Mouse (Mus musculus): ENCODE results near the gene Chrd.

The Chrd gene

GRCm38 (mm10) chr16:20732925-20733730 is at the start of gene Chrd:
Gene Chrd (plus strand): TSS chr16:20733127.
- no peak for DNase-seq (ENCODE audit: low spot score in 2 of 2)

DNA sequence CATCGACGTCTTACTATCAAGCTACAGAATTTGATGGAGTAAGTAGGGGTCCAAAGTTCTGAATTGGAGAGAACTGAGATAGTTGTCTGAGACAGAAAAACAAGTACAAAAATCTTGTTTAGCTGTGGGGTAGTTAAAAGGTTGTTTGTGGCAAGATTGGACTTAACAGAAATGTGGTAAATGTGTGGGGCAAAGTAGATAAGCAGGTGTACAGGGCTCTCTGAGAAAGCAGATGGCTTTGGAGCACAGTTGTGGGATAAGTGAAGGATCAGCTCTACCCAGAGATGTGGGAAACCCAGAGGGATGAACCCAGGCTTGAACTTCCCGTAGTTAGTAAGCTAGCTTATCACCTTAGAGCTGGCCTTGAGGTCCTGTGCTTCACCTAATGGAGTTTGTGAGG is 42.2 kb upstream of the Chrd start:
- no peak for DNase-seq (ENCODE audit: low spot score in 2 of 2)

DNA sequence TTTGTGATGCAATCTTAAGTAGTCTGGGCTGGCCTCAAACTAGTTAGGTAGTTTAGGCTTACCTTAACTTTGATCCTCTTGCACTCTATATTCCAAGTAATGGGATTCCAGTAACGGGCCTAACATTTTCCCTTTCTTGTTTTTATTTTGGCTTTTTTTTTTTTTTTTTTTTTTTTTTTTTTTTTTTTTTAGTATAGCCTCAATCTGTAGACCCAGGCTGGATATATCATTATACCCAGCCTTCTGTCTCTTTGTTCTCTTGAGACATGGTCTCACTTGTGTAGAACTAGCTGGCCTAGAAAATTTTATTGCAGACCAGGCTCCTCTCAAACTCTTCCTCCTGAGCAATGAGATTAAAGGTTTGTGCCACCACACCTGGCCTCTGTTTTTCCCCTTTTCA is 41.3 kb upstream of the Chrd start:
- no peak for DNase-seq (ENCODE audit: low spot score in 2 of 2)

GRCm38 (mm10) chr16:20692241-20692965 is 40.5 kb upstream of the Chrd start:
- no peak for DNase-seq (ENCODE audit: low spot score in 2 of 2)

DNA sequence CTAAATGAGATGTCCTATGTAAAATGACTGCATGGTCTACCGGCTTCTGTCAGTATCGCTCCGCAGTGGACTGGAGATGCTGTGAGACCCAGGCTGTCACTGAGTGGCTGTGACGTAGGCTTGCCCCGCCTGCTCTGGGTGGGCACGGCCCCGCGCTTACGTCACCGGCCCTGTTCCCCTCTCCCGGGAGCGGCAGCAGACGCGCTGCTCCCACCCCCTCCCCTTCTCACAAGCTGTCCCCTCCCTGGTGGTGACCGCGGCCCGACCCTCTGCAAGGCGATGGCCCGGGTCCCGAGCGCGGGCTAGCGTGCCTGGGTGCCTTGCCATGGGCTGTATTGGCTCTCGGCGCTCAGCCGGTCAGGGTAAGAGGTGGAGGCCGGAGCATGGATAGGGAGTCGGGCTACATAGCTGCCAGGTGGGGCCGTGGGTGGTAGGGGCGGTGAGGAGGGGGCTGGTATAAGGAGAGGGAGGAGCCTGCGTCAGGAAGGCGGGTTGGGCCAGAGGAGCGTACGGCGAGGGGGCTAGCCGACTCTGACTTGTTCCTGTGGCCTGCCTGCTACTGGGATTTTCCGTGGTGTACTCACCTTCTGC is 39.7 kb upstream of the Chrd start, which contains the start of gene Fam131a:
TSS of gene Fam131a (plus strand) at position 131 of the 591 bp plus-strand sequence.
- DNase-seq (ENCODE audit: low spot score in 2 of 2): peak; percentile 94 to 96

DNA sequence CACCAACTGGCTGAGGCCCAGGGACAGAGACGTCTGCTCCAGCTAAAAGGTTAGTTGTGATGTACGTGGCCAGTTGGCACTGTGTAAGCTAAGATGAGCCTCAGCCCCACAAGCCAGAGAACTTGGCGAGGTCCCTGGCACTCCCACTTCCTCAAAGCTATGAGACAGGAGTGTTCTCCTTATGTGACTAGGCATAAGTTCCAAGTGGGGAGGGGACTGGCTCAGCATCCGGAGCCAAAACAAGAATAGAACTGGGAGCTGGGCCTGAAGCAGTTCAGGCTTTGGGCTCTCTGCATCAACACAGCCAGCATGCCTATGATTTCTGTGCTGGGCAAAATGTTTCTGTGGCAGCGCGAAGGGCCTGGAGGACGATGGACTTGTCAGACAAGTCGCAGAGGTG is 38.1 kb upstream of the Chrd start:
- peak; percentile 75 to 87 for DNase-seq (ENCODE audit: low spot score in 2 of 2)

DNA sequence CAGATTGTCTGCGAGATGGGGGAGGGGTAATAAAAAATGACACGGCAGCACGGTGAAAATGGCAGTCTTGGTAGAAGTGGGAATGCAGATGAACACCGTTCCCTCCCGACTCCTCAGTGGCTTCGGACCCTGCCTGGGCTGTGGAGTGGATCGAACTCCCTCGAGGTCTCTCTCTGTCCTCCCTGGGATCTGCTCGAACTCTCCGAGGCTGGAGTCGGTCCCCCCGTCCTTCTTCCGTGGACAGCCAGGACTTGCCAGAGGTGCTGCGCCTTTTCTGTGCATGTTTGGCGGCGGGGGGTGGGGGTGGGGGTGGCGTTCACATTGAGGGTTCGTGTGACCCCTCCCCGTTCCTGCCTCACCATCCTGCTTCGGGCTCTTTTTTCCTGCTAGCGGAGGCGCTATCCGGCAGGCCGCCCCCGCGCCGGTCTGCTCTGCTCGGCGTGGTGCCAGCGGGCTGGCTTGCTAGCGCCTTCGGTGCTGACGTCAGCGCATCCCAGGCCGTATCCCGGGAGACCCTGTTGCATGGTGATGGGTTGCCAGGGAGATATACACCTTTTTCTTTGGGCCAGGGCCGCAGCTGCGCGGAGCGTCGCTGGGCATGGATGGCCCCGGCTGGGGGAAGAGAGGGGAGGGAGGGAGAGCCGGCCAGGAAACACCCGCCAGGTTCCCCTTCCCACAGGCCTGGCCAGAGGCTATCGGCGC is 37.2 kb upstream of the Chrd start:
- peak; percentile 97 to 98 for DNase-seq (ENCODE audit: low spot score in 2 of 2)

DNA sequence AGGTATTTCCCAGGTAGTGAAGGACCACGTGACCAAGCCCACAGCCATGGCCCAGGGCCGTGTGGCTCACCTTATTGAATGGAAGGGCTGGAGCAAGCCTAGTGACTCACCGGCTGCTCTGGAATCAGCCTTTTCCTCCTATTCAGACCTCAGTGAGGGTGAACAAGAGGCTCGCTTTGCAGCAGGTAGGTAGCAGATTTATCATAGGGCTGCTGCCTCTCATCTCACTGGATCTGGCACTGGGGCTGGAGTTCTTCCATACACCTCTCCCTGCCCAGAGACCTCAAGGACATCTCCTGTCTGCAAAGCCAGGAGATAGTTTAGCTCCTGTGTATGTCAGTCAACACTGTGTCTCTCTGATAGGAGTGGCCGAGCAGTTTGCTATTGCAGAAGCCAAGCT is 33.7 kb upstream of the Chrd start:
- DNase-seq (ENCODE audit: low spot score in 2 of 2): no peak

- no peak for DNase-seq (ENCODE audit: low spot score in 2 of 2)
Observed at GRCm38 (mm10) chr16:20700036-20700435, 32.9 kb upstream of the Chrd start.

DNA sequence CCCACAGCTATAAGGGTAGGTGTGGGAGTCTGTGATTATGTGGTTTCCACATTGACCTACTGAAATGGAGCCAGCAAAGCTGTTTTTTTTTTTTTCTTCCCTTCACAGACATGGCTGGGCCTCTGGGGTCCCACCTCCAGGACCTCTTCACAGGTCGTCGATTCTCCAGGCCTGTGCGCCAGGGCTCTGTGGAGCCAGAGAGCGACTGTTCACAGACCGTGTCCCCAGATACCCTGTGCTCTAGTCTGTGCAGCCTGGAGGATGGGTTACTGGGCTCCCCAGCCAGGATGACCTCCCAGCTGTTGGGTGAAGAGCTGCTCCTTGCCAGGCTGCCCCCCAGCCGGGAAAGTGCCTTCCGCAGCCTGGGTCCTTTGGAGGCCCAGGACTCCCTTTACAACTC is 31.6 kb upstream of the Chrd start:
- no peak for DNase-seq (ENCODE audit: low spot score in 2 of 2)

DNA sequence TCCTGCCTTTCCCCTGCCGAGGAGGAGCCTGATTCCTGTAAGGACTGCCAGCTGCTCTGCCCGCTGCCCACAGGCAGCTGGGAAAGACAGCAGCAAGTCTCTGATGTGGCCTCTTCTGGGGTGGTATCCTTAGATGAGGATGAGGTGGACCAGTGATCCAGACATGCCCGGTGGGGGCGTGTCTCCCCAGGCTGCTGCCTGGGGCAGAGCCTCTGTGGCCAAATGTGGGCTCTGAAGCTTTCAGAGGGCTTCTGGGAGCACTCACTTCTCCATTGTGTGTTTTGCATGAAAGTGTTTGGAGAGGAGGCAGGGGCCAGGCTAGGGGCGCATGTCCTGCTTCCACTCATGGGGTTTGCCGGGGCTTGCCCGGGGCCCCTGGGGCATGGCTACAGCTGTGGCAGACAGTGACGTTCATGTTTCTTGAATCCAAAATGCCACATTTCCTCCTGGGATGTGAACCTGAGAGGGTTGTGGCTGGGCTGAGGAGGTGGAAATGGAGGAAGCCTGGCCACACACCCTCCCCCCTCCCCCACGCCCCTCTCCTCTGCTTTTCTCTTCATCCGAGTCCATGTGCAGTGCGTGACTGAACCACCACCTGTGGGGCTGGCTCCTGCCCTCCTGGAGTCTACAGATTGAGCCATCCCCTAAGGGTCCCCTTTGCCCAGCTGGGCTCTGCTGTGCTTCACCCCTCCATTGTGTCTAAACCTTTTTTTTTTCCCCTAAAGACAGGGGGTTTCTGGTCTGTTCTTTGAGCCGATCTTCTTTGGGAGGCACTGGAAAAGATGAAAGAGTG is 31.0 kb upstream of the Chrd start:
- DNase-seq (ENCODE audit: low spot score in 2 of 2): no peak

DNA sequence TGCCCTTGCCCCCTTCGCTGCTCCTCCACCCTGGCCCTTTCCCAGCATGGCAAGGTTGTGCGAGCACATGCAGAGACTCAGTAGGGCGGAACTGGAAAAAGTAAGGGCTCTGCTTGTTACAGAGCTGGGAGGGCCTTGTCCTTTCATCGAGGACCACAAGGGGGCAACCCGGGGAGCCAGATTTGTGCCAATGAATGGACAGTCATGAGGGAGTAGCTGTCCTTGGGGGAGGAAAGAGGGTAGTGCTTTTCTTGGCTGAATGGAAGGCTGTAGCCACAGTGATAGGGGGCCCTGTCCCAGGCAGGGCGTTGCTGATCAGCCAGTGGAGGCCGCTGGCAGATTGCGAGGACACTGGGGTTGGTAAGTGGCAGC is 30.4 kb upstream of the Chrd start:
- no peak for DNase-seq (ENCODE audit: low spot score in 2 of 2)

- DNase-seq (ENCODE audit: low spot score in 2 of 2): no peak
Observed at GRCm38 (mm10) chr16:20703071-20703470, 29.9 kb upstream of the Chrd start.

- no peak for DNase-seq (ENCODE audit: low spot score in 2 of 2)
Observed at GRCm38 (mm10) chr16:20703699-20704400, 29.1 kb upstream of the Chrd start.

DNA sequence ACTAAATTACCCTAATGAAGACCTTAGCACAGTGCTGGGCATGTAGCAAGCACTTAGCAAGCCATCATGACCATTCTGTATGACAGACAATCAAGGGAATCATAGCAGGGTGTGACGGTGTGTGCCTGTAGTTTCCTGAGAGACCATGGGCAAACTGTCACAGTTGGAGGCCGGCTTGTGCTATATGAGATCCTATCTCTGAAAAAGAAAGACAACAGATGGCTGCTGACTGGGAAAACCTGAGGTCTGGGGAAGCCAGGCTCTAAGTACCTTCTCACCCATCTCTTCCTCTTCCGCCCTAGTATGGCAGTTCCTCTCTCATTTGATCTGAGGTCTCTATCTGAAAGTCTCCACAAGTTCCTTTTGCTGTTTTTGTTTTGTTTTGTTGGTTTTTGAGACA is 27.1 kb upstream of the Chrd start:
- DNase-seq (ENCODE audit: low spot score in 2 of 2): no peak

DNA sequence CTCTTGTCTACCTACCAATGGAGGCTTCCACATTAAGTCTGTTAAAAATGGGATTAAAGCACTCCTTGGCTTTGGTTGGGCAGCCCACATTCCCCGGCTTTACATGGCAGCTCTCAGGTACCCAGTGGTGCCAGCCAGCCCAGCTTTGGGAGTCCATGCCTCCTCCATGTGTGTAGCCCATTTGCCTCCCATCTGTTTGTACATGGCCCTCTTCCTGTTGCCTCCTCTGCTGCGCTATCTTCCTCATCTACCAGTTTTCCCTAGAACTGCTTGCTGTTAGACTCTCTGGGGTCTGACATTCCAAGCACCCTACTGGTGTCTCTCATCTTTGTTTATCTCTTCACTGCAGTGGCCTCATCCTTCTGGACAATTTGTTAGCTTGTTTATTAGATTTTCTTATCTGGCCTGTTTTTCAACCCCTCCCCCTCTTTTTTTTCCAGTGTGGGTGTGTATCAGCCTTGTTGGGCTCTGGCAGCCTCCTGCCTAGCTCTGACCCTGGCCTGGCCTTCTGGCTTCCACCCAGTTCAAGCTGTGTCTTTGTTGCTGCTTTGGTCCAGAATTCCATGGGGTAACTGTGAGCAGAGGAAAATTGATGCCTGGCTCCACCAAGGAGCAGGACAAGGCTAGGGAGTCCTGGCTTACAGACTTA is 26.4 kb upstream of the Chrd start:
- no peak for DNase-seq (ENCODE audit: low spot score in 2 of 2)

GRCm38 (mm10) chr16:20708220-20708938 is 24.5 kb upstream of the Chrd start:
- no peak for DNase-seq (ENCODE audit: low spot score in 2 of 2)

- DNase-seq (ENCODE audit: low spot score in 2 of 2): no peak
Observed at GRCm38 (mm10) chr16:20708939-20709734, 23.8 kb upstream of the Chrd start.

DNA sequence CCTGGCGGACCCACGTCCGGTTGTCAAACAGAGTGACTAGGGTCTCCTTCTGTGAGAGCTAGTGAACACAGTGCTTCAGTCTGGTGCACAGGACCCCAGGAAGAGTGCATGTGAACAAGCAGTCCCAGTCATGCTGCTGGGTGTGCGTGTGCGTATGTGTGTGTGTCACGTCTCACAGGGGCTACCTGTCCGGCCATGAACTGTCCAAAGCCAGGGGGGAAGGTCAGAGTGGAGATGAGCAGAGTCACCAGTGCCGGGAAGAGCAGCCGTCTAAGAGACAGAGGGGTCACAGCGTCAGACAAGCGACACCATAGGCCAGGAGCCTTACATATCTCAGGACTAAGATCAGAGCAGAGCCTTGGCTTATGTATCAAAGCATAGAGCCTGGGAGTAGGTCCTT is 22.6 kb upstream of the Chrd start:
- no peak for DNase-seq (ENCODE audit: low spot score in 2 of 2)
